Mouse (Mus musculus): ENCODE measurements around the gene Rtl5. TPM values are rescaled to one million over a fixed set of nuclear protein-coding genes. Genes with fewer than 3 reads are reported as not detected.

Rtl5 gene
- polyA plus RNA-seq, 1 experiment from 2014 or later: 10.2 TPM

DNA sequence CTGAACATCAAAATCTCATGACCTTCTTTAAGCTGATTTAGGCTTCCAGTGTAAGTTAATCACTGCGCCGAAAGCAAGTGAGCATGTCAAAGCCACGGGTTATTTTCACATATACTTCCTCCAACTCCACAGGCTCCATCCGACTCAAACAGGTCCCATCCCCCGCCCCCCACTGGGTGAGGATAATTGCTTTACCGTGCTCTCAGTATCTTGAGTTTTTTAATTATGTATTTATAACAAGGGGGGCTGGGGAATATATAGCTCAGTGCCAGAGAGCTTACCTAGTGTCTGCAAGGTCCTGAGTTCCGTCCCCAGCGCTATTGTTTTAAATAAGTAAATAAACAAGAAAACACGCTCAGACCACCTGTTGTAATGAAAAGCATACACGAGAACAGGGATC lies 10.0 kb upstream of the Rtl5 start:
- no peaks in the 10 kb centered on the region for H3K36me3 ChIP-seq (replicated peaks)
- H3K4me2 ChIP-seq: no peak overlapping the region
- peaks cover 18% of the 10 kb centered on the region for H3K4me1 ChIP-seq
- peak overlapping the region; percentile 96 for H3K27ac ChIP-seq
- ATAC-seq (ENCODE audit: low FRiP score): peak; percentile 7; the same call in 1 of the 2 replicates
- H3K9ac ChIP-seq: no peak overlapping the region
- WGBS: 50% methylated on average over 10 of the region's 10 CpGs
- H3K9me3 ChIP-seq: no peaks in the 10 kb centered on the region
- H3K27me3 ChIP-seq: peaks cover 31% of the 10 kb centered on the region; the same call in 1 of the 2 replicates
- no peak overlapping the region for H3K4me3 ChIP-seq (replicated peaks)

- H3K27ac ChIP-seq: no peak overlapping the region
- peaks cover 23% of the 10 kb centered on the region; the same call in 1 of the 2 replicates for H3K27me3 ChIP-seq
- 89% methylated on average over 7 of the region's 7 CpGs for WGBS
- H3K4me3 ChIP-seq (replicated peaks): no peak overlapping the region
- H3K9ac ChIP-seq: no peak overlapping the region
- H3K4me2 ChIP-seq: no peak overlapping the region
- H3K36me3 ChIP-seq (replicated peaks): no peaks in the 10 kb centered on the region
- H3K4me1 ChIP-seq: peaks cover 17% of the 10 kb centered on the region
- no peaks in the 10 kb centered on the region for H3K9me3 ChIP-seq
- ATAC-seq (ENCODE audit: low FRiP score): no peak
Observed at GRCm38 (mm10) chrX:102076886-102077765, 6.0 kb upstream of the Rtl5 start.

DNA sequence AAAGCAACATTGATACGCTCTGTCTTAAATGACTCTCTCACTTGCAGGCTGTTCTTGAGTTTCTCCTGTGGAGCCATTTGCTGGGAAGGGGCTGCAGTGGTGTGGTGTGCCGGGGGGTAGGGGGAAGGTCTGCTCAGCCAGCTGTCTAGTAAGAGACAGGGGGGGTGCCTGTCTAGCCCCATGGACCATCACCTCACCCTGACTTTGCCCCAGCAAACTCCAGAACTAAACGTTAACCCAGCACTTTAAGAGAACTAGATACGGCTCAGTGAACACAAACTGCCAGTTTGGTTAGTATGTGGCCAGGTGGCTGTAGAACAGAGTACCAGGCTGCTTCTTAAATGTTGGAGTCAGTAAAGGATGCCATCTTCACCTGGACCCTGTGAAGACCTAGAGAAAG lies 4.1 kb upstream of the Rtl5 start:
- H3K9me3 ChIP-seq: no peaks in the 10 kb centered on the region
- H3K27me3 ChIP-seq: peaks cover 33% of the 10 kb centered on the region; the same call in 1 of the 2 replicates
- no peaks in the 10 kb centered on the region for H3K36me3 ChIP-seq (replicated peaks)
- no peak for ATAC-seq (ENCODE audit: low FRiP score)
- 84% methylated on average over 4 of the region's 4 CpGs for WGBS
- no peak overlapping the region for H3K4me2 ChIP-seq
- peaks cover 20% of the 10 kb centered on the region for H3K4me1 ChIP-seq
- no peak overlapping the region for H3K27ac ChIP-seq
- no peak overlapping the region for H3K4me3 ChIP-seq (replicated peaks)
- H3K9ac ChIP-seq: no peak overlapping the region

DNA sequence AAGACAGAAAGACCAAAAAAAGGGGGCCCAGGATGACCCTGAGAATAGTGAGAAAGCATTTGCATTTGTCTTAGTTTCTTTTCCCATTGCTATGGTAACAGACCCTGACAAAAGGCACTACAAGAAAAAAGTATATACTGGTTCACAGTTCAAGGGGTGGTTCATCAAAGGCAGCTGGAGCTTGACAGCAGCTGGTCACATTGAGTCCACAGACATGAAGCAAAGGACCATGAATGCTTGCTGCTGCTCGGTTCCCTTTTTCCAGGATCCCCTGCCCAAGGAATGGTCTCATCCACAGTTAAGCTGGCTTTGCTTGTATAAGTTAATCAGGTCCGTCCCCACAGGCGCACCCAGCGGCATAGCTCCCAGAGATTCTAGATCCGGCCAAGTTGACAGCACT lies 3.3 kb upstream of the Rtl5 start:
- Histone ChIP-seq H3K27ac (no peak overlapping the region), H3K9ac (no peak overlapping the region), H3K4me2 (no peak overlapping the region), H3K36me3 (replicated peaks) (no peaks in the 10 kb centered on the region), H3K9me3 (no peaks in the 10 kb centered on the region), H3K4me1 (peaks cover 26% of the 10 kb centered on the region), H3K27me3 (peaks cover 30% of the 10 kb centered on the region; the same call in 1 of the 2 replicates), H3K4me3 (replicated peaks) (no peak overlapping the region)
- 70% methylated on average over 5 of the region's 5 CpGs for WGBS
- ATAC-seq (ENCODE audit: low FRiP score): no peak

GRCm38 (mm10) chrX:102073605-102074325 lies 2.7 kb upstream of the Rtl5 start:
- Histone ChIP-seq H3K27ac (no peak overlapping the region), H3K4me3 (replicated peaks) (no peak overlapping the region), H3K36me3 (replicated peaks) (no peaks in the 10 kb centered on the region), H3K4me2 (no peak overlapping the region), H3K9me3 (no peaks in the 10 kb centered on the region), H3K9ac (no peak overlapping the region), H3K27me3 (peaks cover 29% of the 10 kb centered on the region; the same call in 1 of the 2 replicates), H3K4me1 (peaks cover 30% of the 10 kb centered on the region)
- 75% methylated on average over 14 of the region's 14 CpGs for WGBS
- ATAC-seq (ENCODE audit: low FRiP score): no peak

GRCm38 (mm10) chrX:102071517-102071916 lies 413 bp upstream of the Rtl5 start:
- peak overlapping the region; percentile 88 for H3K27ac ChIP-seq
- peaks cover 50% of the 10 kb centered on the region for H3K4me1 ChIP-seq
- peak overlapping the region; percentile 55 for H3K4me3 ChIP-seq (replicated peaks)
- H3K9me3 ChIP-seq: no peaks in the 10 kb centered on the region
- WGBS: 0% methylated on average over 1 of the region's 2 CpGs
- H3K9ac ChIP-seq: no peak overlapping the region
- peak overlapping the region; percentile 62 for H3K4me2 ChIP-seq
- peak; percentile 39; the same call in 1 of the 2 replicates for ATAC-seq (ENCODE audit: low FRiP score)
- peaks cover 29% of the 10 kb centered on the region; the same call in 1 of the 2 replicates for H3K27me3 ChIP-seq
- no peaks in the 10 kb centered on the region for H3K36me3 ChIP-seq (replicated peaks)

DNA sequence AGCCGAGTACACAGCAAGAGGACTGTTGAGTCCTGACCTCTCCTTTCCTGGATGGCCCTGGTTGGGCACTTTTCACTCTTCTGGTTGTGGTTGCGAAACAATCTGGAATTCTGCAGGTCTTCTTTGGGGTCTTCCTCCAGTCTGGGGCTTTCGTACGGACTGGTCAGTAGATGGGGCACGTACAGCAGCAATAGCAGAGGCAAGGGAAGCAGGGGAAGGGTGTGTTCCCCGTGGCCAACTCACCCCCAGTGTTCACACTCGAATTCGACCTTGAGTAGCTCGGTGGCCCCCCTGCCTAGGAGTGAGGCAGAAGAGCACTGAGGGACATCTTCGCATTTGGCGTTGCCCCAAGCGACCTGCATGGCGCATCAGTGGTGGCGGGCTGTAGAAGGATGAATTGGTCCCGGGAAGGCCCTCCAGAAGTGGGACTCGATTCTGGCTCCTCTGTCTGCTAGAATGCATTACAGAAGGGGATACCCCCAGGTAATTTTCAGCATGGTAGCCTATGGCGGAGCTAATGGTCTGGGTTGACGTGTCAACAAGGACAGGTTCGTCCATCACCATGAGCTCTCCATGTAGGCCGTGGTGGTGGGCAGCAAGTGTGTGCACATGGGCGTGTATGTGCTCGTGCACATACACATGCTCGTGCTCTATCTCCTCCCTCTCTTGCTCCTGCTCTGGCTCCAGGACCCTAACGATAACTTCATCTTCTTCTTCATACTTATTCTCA lies 2.1 kb downstream of the Rtl5 start:
- ATAC-seq (ENCODE audit: low FRiP score): no peak
- Histone ChIP-seq H3K27ac (no peak overlapping the region), H3K9me3 (no peaks in the 10 kb centered on the region), H3K4me3 (replicated peaks) (no peak overlapping the region), H3K4me1 (peaks cover 55% of the 10 kb centered on the region), H3K4me2 (peak overlapping the region; percentile 62), H3K27me3 (peaks cover 35% of the 10 kb centered on the region; the same call in 1 of the 2 replicates), H3K9ac (no peak overlapping the region), H3K36me3 (replicated peaks) (no peaks in the 10 kb centered on the region)
- 93% methylated on average over 24 of the region's 24 CpGs for WGBS

- H3K27me3 ChIP-seq: peaks cover 35% of the 10 kb centered on the region
- 69% methylated on average over 6 of the region's 6 CpGs for WGBS
Observed at GRCm38 (mm10) chrX:102067118-102067517, 4.0 kb downstream of the Rtl5 start.

DNA sequence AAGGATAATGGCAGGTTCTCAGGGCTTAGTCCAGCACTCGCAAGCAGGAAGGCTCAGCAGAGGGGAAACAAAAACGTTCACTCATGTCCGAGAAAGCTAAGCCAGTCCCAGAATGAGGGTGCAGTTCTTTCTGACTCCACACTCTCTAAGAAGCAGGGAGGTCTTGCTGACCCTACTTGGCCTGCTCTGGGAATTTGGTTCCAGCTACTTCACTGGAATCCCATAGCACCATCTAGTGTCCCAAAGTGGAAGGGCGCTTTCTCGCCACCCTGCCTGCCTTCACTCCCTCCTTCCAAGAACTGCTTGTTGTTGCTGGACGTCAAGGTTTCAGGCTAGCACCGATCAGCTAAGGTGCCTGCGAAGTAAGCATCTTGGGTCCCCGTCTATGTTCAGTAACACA lies 5.0 kb downstream of the Rtl5 start:
- Histone ChIP-seq H3K9me3 (no peaks in the 10 kb centered on the region), H3K4me1 (peaks cover 48% of the 10 kb centered on the region), H3K27me3 (peaks cover 35% of the 10 kb centered on the region), H3K4me2 (no peak overlapping the region), H3K36me3 (replicated peaks) (no peaks in the 10 kb centered on the region), H3K27ac (no peak overlapping the region), H3K9ac (no peak overlapping the region), H3K4me3 (replicated peaks) (no peak overlapping the region)
- no peak for ATAC-seq (ENCODE audit: low FRiP score)
- 21% methylated on average over 9 of the region's 9 CpGs for WGBS

More at GRCm38 (mm10) chrX:102067118-102067517, 4.0 kb downstream of the Rtl5 start:
- no peak overlapping the region for H3K27ac ChIP-seq
- H3K9me3 ChIP-seq: no peaks in the 10 kb centered on the region
- no peak overlapping the region for H3K9ac ChIP-seq
- H3K4me2 ChIP-seq: 0 out of 2 replicates have a peak overlapping the region, but pooled peaks have one; percentile 25
- H3K4me1 ChIP-seq: peaks cover 58% of the 10 kb centered on the region
- 0 out of 2 replicates have a peak overlapping the region, but pooled peaks have one; percentile 4 for H3K4me3 ChIP-seq (replicated peaks)
- no peak for ATAC-seq (ENCODE audit: low FRiP score)
- no peaks in the 10 kb centered on the region for H3K36me3 ChIP-seq (replicated peaks)

GRCm38 (mm10) chrX:102065213-102065775 lies 5.8 kb downstream of the Rtl5 start:
- H3K27me3 ChIP-seq: peaks cover 33% of the 10 kb centered on the region
- H3K9ac ChIP-seq: no peak overlapping the region
- ATAC-seq (ENCODE audit: low FRiP score): no peak
- no peak overlapping the region for H3K4me2 ChIP-seq
- peaks cover 48% of the 10 kb centered on the region for H3K4me1 ChIP-seq
- H3K9me3 ChIP-seq: no peaks in the 10 kb centered on the region
- WGBS: 42% methylated on average over 4 of the region's 4 CpGs
- no peaks in the 10 kb centered on the region for H3K36me3 ChIP-seq (replicated peaks)
- no peak overlapping the region for H3K4me3 ChIP-seq (replicated peaks)
- H3K27ac ChIP-seq: no peak overlapping the region

- 50% methylated on average over 3 of the region's 3 CpGs for WGBS
- Histone ChIP-seq H3K36me3 (replicated peaks) (no peaks in the 10 kb centered on the region), H3K9me3 (no peaks in the 10 kb centered on the region), H3K4me2 (no peak overlapping the region), H3K9ac (no peak overlapping the region), H3K4me3 (replicated peaks) (no peak overlapping the region), H3K27me3 (peaks cover 33% of the 10 kb centered on the region), H3K4me1 (peaks cover 41% of the 10 kb centered on the region), H3K27ac (no peak overlapping the region)
- ATAC-seq (ENCODE audit: low FRiP score): no peak; the same call in 1 of the 2 replicates
Observed at GRCm38 (mm10) chrX:102064062-102064461, 7.0 kb downstream of the Rtl5 start.

Data from forebrain, embryonic 12.5 days (tissue).